Mouse (Mus musculus) MEL (cell line): ENCODE data around the gene Bcl2l10. TPM values are rescaled to one million over a fixed set of nuclear protein-coding genes. Genes with fewer than 3 reads are reported as not detected.

Source experiments
- DNase-seq: peaks from one replicate; pipeline ENCODE4 v3.0.0; 2011; ENCODE audit warnings: low read depth, low spot score
- H3K27ac ChIP-seq: 2 replicates; pipeline ENCODE4 v1.5.1; 2012; ENCODE audit warnings: low read depth, mild to moderate bottlenecking, control low read depth, low read length, moderate library complexity; ENCODE audit not compliant: control insufficient read depth
- H3K27me3 ChIP-seq, 2 experiments: fragments of 150-350 bp in 1 of 2; sonication (generic) in 1 of 2; 2 replicates each; pipeline ENCODE4 v1.6.1; 2012; ENCODE audit warnings: low read length in 2 of 2, mild to moderate bottlenecking in 2 of 2, improper control_type of control experiment in 1 of 2, moderate library complexity in 1 of 2; ENCODE audit not compliant: insufficient read depth in 2 of 2, control insufficient read depth in 1 of 2
- H3K36me3 ChIP-seq, 2 experiments: 2 replicates each; pipeline ENCODE4 v1.6.1; 2012 to 2014; ENCODE audit warnings: low read length in 2 of 2, improper control_type of control experiment in 1 of 2, inconsistent platforms in 1 of 2, mild to moderate bottlenecking in 1 of 2; ENCODE audit not compliant: insufficient read depth in 2 of 2, control insufficient read depth in 1 of 2
- H3K4me1 ChIP-seq, 2 experiments: fragments of 150-350 bp in 1 of 2; sonication (generic) in 1 of 2; 2 replicates each; pipeline ENCODE4 v1.6.1; 2012; ENCODE audit warnings: low read length in 2 of 2, improper control_type of control experiment in 1 of 2, mild to moderate bottlenecking in 1 of 2; ENCODE audit not compliant: insufficient read depth in 2 of 2, control insufficient read depth in 1 of 2
- H3K4me3 ChIP-seq, 2 experiments: fragments of 150-350 bp in 1 of 2; sonication (generic) in 1 of 2; 2 replicates each; pipeline ENCODE4 v1.5.1; 2012; ENCODE audit warnings: low read depth in 2 of 2, low read length in 2 of 2, mild to moderate bottlenecking in 2 of 2, moderate library complexity in 2 of 2, control low read depth in 1 of 2, improper control_type of control experiment in 1 of 2; ENCODE audit not compliant: control insufficient read depth in 1 of 2, insufficient read depth in 1 of 2
- H3K79me2 ChIP-seq: 2 replicates; pipeline ENCODE4 v1.6.1; 2012; ENCODE audit warnings: mild to moderate bottlenecking, low read length, moderate library complexity; ENCODE audit not compliant: control insufficient read depth, poor library complexity, insufficient read depth
- H3K9ac ChIP-seq: 2 replicates; pipeline ENCODE4 v1.6.1; 2012; ENCODE audit warnings: low read depth, mild to moderate bottlenecking, control low read depth, low read length, moderate library complexity; ENCODE audit not compliant: control insufficient read depth, poor library complexity, severe bottlenecking
- H3K9me3 ChIP-seq: fragments of 150-350 bp; sonication (generic); replicated peaks from 2 replicates; pipeline ENCODE4 v1.6.1; 2012; ENCODE audit warnings: mild to moderate bottlenecking, low read length, improper control_type of control experiment, moderate library complexity; ENCODE audit not compliant: insufficient read depth
- CHD1 ChIP-seq: IDR thresholded peaks from 2 replicates; pipeline ENCODE4 v1.6.1; 2012; ENCODE audit warnings: low read depth, mild to moderate bottlenecking, inconsistent platforms, low read length, improper control_type of control experiment
- CHD2 ChIP-seq: IDR thresholded peaks from 2 replicates; pipeline ENCODE4 v1.6.1; 2011; ENCODE audit warnings: low read length, improper control_type of control experiment
- CTCF ChIP-seq, 3 experiments: IDR thresholded peaks in 2 of 3; conservative IDR thresholded peaks in 1 of 3; 2 replicates each; pipeline ENCODE4 v1.5.1; 2011 to 2012; ENCODE audit warnings: low read length in 3 of 3, low read depth in 2 of 3, mild to moderate bottlenecking in 2 of 3, improper control_type of control experiment in 1 of 3, inconsistent platforms in 1 of 3, mixed read lengths in 1 of 3, moderate library complexity in 1 of 3; ENCODE audit not compliant: control insufficient read depth in 1 of 3, insufficient read depth in 1 of 3, poor library complexity in 1 of 3, severe bottlenecking in 1 of 3
- EP300 ChIP-seq, 2 experiments: IDR thresholded peaks; 2 replicates each; pipeline ENCODE4 v1.6.1; 2011; ENCODE audit warnings: improper control_type of control experiment in 2 of 2, low read length in 2 of 2, low read depth in 1 of 2, mild to moderate bottlenecking in 1 of 2
- ETS1 ChIP-seq: IDR thresholded peaks from 2 replicates; pipeline ENCODE4 v1.6.1; 2012; ENCODE audit warnings: low read depth, mild to moderate bottlenecking, inconsistent platforms, low read length, improper control_type of control experiment, moderate library complexity
- GABPA ChIP-seq: IDR thresholded peaks from 2 replicates; pipeline ENCODE4 v1.6.1; 2012; ENCODE audit warnings: low read depth, mild to moderate bottlenecking, inconsistent platforms, low read length, improper control_type of control experiment, moderate library complexity
- GATA1 ChIP-seq: IDR thresholded peaks from 2 replicates; pipeline ENCODE4 v1.6.1; 2011; ENCODE audit warnings: low read depth, low read length, improper control_type of control experiment
- JUND ChIP-seq: IDR thresholded peaks from 2 replicates; pipeline ENCODE4 v1.6.1; 2011; ENCODE audit warnings: low read depth, mild to moderate bottlenecking, improper control_type of control experiment, low read length
- KAT2A ChIP-seq: conservative IDR thresholded peaks from 2 replicates; pipeline ENCODE4 v1.6.1; 2012; ENCODE audit warnings: low read depth, low read length, improper control_type of control experiment, inconsistent platforms
- MAFK ChIP-seq: IDR thresholded peaks from 2 replicates; pipeline ENCODE4 v1.6.1; 2011; ENCODE audit warnings: low read depth, mild to moderate bottlenecking, low read length, improper control_type of control experiment, borderline replicate concordance
- MAX ChIP-seq: IDR thresholded peaks from 2 replicates; pipeline ENCODE4 v1.6.1; 2011; ENCODE audit warnings: low read length, improper control_type of control experiment
- MAZ ChIP-seq: IDR thresholded peaks from 2 replicates; pipeline ENCODE4 v1.6.1; 2012; ENCODE audit warnings: low read depth, mild to moderate bottlenecking, inconsistent platforms, low read length, improper control_type of control experiment
- MEF2A ChIP-seq: IDR thresholded peaks from 2 replicates; pipeline ENCODE4 v1.6.1; 2014; ENCODE audit warnings: low read depth, mild to moderate bottlenecking, inconsistent platforms, low read length, improper control_type of control experiment; ENCODE audit not compliant: poor library complexity, insufficient replicate concordance, severe bottlenecking; ENCODE audit errors: extremely low read depth
- MXI1 ChIP-seq: IDR thresholded peaks from 2 replicates; pipeline ENCODE4 v1.6.1; 2011; ENCODE audit warnings: mild to moderate bottlenecking, low read depth, low read length, improper control_type of control experiment
- MYB ChIP-seq: IDR thresholded peaks from 2 replicates; pipeline ENCODE4 v1.6.1; 2011; ENCODE audit warnings: mild to moderate bottlenecking, low read depth, low read length, improper control_type of control experiment
- NELFE ChIP-seq: IDR thresholded peaks from 2 replicates; pipeline ENCODE4 v1.6.1; 2011; ENCODE audit warnings: low read depth, low read length, improper control_type of control experiment
- POLR2A ChIP-seq, 2 experiments: IDR thresholded peaks; 2 replicates each; pipeline ENCODE4 v1.6.1; 2011 to 2012; ENCODE audit warnings: low read length in 2 of 2, mild to moderate bottlenecking in 2 of 2, control low read depth in 1 of 2, improper control_type of control experiment in 1 of 2, low read depth in 1 of 2, moderate library complexity in 1 of 2; ENCODE audit not compliant: control insufficient read depth in 1 of 2, insufficient read depth in 1 of 2, poor library complexity in 1 of 2
- POLR2AphosphoS2 ChIP-seq: IDR thresholded peaks from 2 replicates; pipeline ENCODE4 v1.6.1; 2011; ENCODE audit warnings: low read length, improper control_type of control experiment
- POLR2AphosphoS5 ChIP-seq: IDR thresholded peaks from 2 replicates; pipeline ENCODE4 v1.6.1; 2012; ENCODE audit warnings: low read depth, borderline replicate concordance, mild to moderate bottlenecking, inconsistent platforms, low read length, moderate library complexity, mixed read lengths
- RCOR1 ChIP-seq: IDR thresholded peaks from 2 replicates; pipeline ENCODE4 v1.6.1; 2012; ENCODE audit warnings: low read depth, mild to moderate bottlenecking, inconsistent platforms, low read length, improper control_type of control experiment
- SIN3A ChIP-seq: IDR thresholded peaks from 2 replicates; pipeline ENCODE4 v1.6.1; 2012; ENCODE audit warnings: low read length, improper control_type of control experiment, inconsistent platforms
- SMC3 ChIP-seq: IDR thresholded peaks from 2 replicates; pipeline ENCODE4 v1.6.1; 2011; ENCODE audit warnings: low read depth, low read length, improper control_type of control experiment
- TAL1 ChIP-seq: IDR thresholded peaks from 2 replicates; pipeline ENCODE4 v1.6.1; 2012; ENCODE audit warnings: mild to moderate bottlenecking, inconsistent platforms, low read length, moderate library complexity, mixed read lengths
- TBP ChIP-seq: IDR thresholded peaks from 2 replicates; pipeline ENCODE4 v1.8.0; 2011; ENCODE audit warnings: low read depth, low read length, improper control_type of control experiment
- TCF12 ChIP-seq: IDR thresholded peaks from 2 replicates; pipeline ENCODE4 v1.6.1; 2014; ENCODE audit warnings: low read depth, mild to moderate bottlenecking, inconsistent platforms, low read length, improper control_type of control experiment, moderate library complexity
- USF1 ChIP-seq: IDR thresholded peaks from 2 replicates; pipeline ENCODE4 v1.6.1; 2014; ENCODE audit warnings: low read depth, mild to moderate bottlenecking, inconsistent platforms, low read length, improper control_type of control experiment, moderate library complexity
- USF2 ChIP-seq, 2 experiments: IDR thresholded peaks; 2 replicates each; pipeline ENCODE4 v1.6.1; 2011 to 2012; ENCODE audit warnings: improper control_type of control experiment in 2 of 2, low read length in 2 of 2, borderline replicate concordance in 1 of 2, inconsistent platforms in 1 of 2, low read depth in 1 of 2, mild to moderate bottlenecking in 1 of 2; ENCODE audit not compliant: insufficient read depth in 1 of 2
- ZC3H11A ChIP-seq: IDR thresholded peaks from 2 replicates; pipeline ENCODE4 v1.6.1; 2012; ENCODE audit warnings: low read depth, mild to moderate bottlenecking, inconsistent platforms, low read length, improper control_type of control experiment
- ZKSCAN1 ChIP-seq: IDR thresholded peaks from 2 replicates; pipeline ENCODE4 v1.6.1; 2012; ENCODE audit warnings: low read depth, mild to moderate bottlenecking, inconsistent platforms, low read length, improper control_type of control experiment, moderate library complexity
- ZMIZ1 ChIP-seq: IDR thresholded peaks from 2 replicates; pipeline ENCODE4 v1.6.1; 2012; ENCODE audit warnings: low read depth, mild to moderate bottlenecking, inconsistent platforms, low read length, improper control_type of control experiment, moderate library complexity
- ZNF384 ChIP-seq: IDR thresholded peaks from 2 replicates; pipeline ENCODE4 v1.6.1; 2012; ENCODE audit warnings: low read depth, mild to moderate bottlenecking, inconsistent platforms, low read length, improper control_type of control experiment
- polyA plus RNA-seq, 2 experiments: library from polyadenylated mRNA; stranded (reverse) in 1 of 2; unstranded in 1 of 2; fragments of >175 nt in 1 of 2; fragments of >200 nt in 1 of 2; gene quantifications; 2 replicates each; pipeline versions ENCODE4 v1.2.1 to v1.2.4; 2012; ENCODE audit warnings: low replicate concordance in 2 of 2, low read depth in 1 of 2; ENCODE audit not compliant: insufficient read length in 2 of 2, insufficient read depth in 1 of 2, missing spikeins in 1 of 2
- total RNA-seq: library from RNA; depleted of rRNA; stranded (reverse); fragments of 300-350 nt; gene quantifications from 2 replicates; pipeline ENCODE4 v1.2.3, GENCODE M21; 2012

Bcl2l10 gene
- total and polyA plus RNA-seq, 3 experiments: not detected

- TF ChIP-seq POLR2A (IDR thresholded peaks at IDR 0.05; ENCODE audit: control insufficient read depth in 1 of 2, insufficient read depth in 1 of 2, low read depth in 1 of 2, low read length in 2 of 2, poor library complexity in 1 of 2) (no peak), TAL1 (no peak), ETS1 (no peak), MXI1 (no peak), POLR2AphosphoS5 (no peak), ZMIZ1 (no peak), GABPA (no peak), USF2 (IDR thresholded peaks at IDR 0.05; ENCODE audit: borderline replicate concordance in 1 of 2, insufficient read depth in 1 of 2, low read depth in 1 of 2, low read length in 2 of 2) (no peak), CTCF (IDR thresholded peaks at IDR 0.05 in 2 of 3, conservative IDR thresholded peaks at IDR 0.05 in 1 of 3; ENCODE audit: control insufficient read depth in 1 of 3, insufficient read depth in 1 of 3, low read depth in 2 of 3, low read length in 3 of 3, poor library complexity in 1 of 3, severe bottlenecking in 1 of 3) (no peak), TCF12 (no peak), USF1 (no peak), MEF2A (no peak), ZKSCAN1 (no peak), MAX (no peak), ZNF384 (no peak), MAFK (no peak), CHD1 (no peak), GATA1 (no peak), KAT2A (no peak), MYB (no peak)
- Histone ChIP-seq H3K79me2 (no peaks in the 10 kb centered on the region), H3K4me1 (no peaks in the 10 kb centered on the region), H3K4me3 (no peak overlapping the region), H3K27ac (no peak overlapping the region), H3K9me3 (no peaks in the 10 kb centered on the region), H3K9ac (no peak overlapping the region), H3K36me3 (no peaks in the 10 kb centered on the region), H3K27me3 (no peaks in the 10 kb centered on the region; a peak in 2 of 4 replicates)
- no peak for DNase-seq
Observed at GRCm38 (mm10) chr9:75348641-75349040, 1.1 kb downstream of the Bcl2l10 start.

DNA sequence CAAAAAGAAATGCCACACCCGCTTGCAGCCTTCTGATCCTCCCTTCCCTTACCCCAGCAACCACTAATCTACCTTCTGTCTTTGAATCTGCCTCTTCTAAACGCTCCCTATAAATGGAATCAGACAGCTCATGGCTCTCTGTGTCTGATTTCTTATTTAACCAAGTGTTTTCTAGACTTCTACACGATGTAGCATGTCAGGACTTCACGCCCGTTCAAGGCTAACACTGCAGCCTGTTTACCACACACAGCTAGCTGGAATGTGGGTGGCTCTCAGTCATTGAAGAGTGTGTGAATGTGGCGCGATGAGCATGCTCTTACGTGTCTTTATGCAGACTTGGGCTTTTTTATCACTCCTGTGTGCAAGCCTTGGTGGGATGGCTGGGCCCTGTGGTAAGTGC lies 5.5 kb downstream of the Bcl2l10 start:
- peaks cover 3% of the 10 kb centered on the region in 2 experiments; a peak in 3 of 4 replicates for H3K4me1 ChIP-seq
- no peak for TF ChIP-seq NELFE
- TF ChIP-seq MAX: no peak
- TF ChIP-seq EP300 (IDR thresholded peaks at IDR 0.05; ENCODE audit: low read depth in 1 of 2, low read length in 2 of 2): no peak
- TF ChIP-seq MAZ: no peak
- no peak for TF ChIP-seq CHD2
- no peak for TF ChIP-seq ZC3H11A
- TF ChIP-seq MYB: no peak
- no peak for TF ChIP-seq SMC3
- TF ChIP-seq USF1: no peak
- TF ChIP-seq JUND: no peak
- TF ChIP-seq USF2 (IDR thresholded peaks at IDR 0.05; ENCODE audit: borderline replicate concordance in 1 of 2, insufficient read depth in 1 of 2, low read depth in 1 of 2, low read length in 2 of 2): no peak
- no peak for TF ChIP-seq ZKSCAN1
- no peak for TF ChIP-seq RCOR1
- TF ChIP-seq POLR2AphosphoS2: no peak
- no peak for TF ChIP-seq ETS1
- TF ChIP-seq SIN3A: no peak
- no peak for TF ChIP-seq TBP
- TF ChIP-seq MEF2A: no peak
- no peak for TF ChIP-seq MAFK
- peaks cover 0 to 3% of the 10 kb centered on the region in 2 experiments; a peak in 2 of 4 replicates for H3K36me3 ChIP-seq
- no peaks in the 10 kb centered on the region for H3K79me2 ChIP-seq
- DNase-seq: no peak
- no peak overlapping the region for H3K4me3 ChIP-seq
- H3K9me3 ChIP-seq: no peaks in the 10 kb centered on the region
- no peak overlapping the region for H3K9ac ChIP-seq
- H3K27ac ChIP-seq: no peak overlapping the region
- H3K27me3 ChIP-seq: no peaks in the 10 kb centered on the region; a peak in 2 of 4 replicates
